Mouse (Mus musculus) G1E (cell line): Measurements from ENCODE around the gene Shpk.

Source experiments
- CTCF ChIP-seq: IDR thresholded peaks from 2 replicates; pipeline ENCODE4 v1.5.1; 2012; ENCODE audit warnings: low read depth, low read length, inconsistent platforms, mixed read lengths
- GATA1 ChIP-seq: IDR thresholded peaks from 2 replicates; pipeline ENCODE4 v1.6.1; 2012; ENCODE audit warnings: borderline replicate concordance, low read length, inconsistent platforms, mixed read lengths
- GATA2 ChIP-seq: IDR thresholded peaks from 2 replicates; pipeline ENCODE4 v1.6.1; 2012; ENCODE audit warnings: low read depth, low read length, inconsistent platforms, borderline replicate concordance
- POLR2AphosphoS5 ChIP-seq: IDR thresholded peaks from 2 replicates; pipeline ENCODE4 v1.6.1; 2012; ENCODE audit warnings: low read depth, low read length, inconsistent platforms; ENCODE audit not compliant: insufficient replicate concordance
- TAL1 ChIP-seq: conservative IDR thresholded peaks from 2 replicates; pipeline ENCODE4 v1.6.1; 2012; ENCODE audit warnings: low read depth, low read length, inconsistent platforms, mixed read lengths

DNA sequence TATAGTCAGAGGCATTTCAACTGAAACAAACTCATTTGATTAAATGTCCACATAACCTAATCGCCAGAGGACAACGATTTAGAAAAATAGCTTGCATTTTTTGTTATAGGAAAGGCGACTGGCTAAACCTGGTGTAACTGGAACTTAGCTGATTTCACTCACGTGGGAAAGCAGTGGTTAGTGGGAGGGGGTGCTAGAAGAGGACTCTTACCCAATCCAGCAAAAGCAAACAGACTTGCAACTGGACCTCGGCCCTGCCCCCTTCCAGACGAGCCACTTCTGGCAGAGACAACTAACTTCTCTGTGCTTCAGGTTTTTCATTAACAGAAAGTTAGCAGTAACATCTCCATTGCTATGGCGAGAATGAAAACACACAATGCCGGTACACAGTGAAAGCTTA lies 23.6 kb upstream of the Shpk start:
- TF ChIP-seq CTCF (no peak), TAL1 (no peak), GATA1 (no peak), POLR2AphosphoS5 (no peak), GATA2 (no peak)
